Mouse (Mus musculus): ENCODE measurements around the gene Misp. TPM values are rescaled to one million over a fixed set of nuclear protein-coding genes. Genes with fewer than 3 reads are reported as not detected.
A peak's percentile ranks its signal among the peaks of the same experiment; 100 is the strongest.

Gene Misp
- polyA plus RNA-seq, 1 experiment from 2014 or later = 6.1 TPM

GRCm38 (mm10) chr10:79822372-79822771 lies 1.6 kb downstream of the Misp start:
- Histone ChIP-seq H3K4me2 (peak overlapping the region; percentile 47), H3K27me3 (ENCODE audit: insufficient read depth, low read length) (no peaks in the 10 kb centered on the region), H3K9me3 (ENCODE audit: low read depth, low read length) (no peaks in the 10 kb centered on the region), H3K36me3 (ENCODE audit: insufficient read depth) (peaks cover 27% of the 10 kb centered on the region), H3K27ac (ENCODE audit: low read depth) (0 out of 2 replicates have a peak overlapping the region, but pooled peaks have one; percentile 36), H3K9ac (peak overlapping the region; percentile 34), H3K4me1 (ENCODE audit: insufficient read depth) (no peaks in the 10 kb centered on the region), H3K4me3 (ENCODE audit: low read depth, low read length) (no peak overlapping the region; the same call in 1 of the 2 replicates)
- TF ChIP-seq CTCF (IDR thresholded peaks at IDR 0.05; ENCODE audit: low read depth) = no peak
- DNase-seq (peak; percentile 64), ATAC-seq (ENCODE audit: insufficient read depth) (peak; percentile 71)
- WGBS = 31% methylated on average over 17 of the region's 17 CpGs

DNA sequence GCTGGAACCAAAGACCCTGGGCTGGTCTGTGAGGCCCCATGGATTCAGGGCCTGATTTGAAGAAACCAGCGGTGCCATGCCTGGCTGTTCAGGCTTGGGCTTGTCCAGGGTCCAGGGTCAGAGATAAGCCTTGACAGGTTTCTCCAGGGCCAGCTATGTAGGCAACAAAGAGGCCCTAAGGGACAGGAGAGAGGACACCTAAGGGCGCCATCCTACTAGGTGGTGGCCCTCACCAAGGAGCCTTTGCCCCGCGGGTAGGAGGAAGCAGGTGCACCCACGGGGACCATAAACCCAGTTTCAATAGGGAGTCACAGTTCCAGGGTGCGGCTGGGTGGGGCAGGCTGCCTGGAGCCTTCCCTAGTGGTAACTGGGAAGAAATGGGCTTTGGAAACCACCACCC lies 2.2 kb downstream of the Misp start:
- no peak for DNase-seq

GRCm38 (mm10) chr10:79824413-79824812 lies 3.6 kb downstream of the Misp start:
- TF ChIP-seq CTCF (IDR thresholded peaks at IDR 0.05; ENCODE audit: low read depth) = no peak
- H3K9ac ChIP-seq = no peak overlapping the region
- H3K27me3 ChIP-seq (ENCODE audit: insufficient read depth, low read length) = no peaks in the 10 kb centered on the region
- DNase-seq (no peak), ATAC-seq (ENCODE audit: insufficient read depth) (no peak)
- H3K27ac ChIP-seq (ENCODE audit: low read depth) = no peak overlapping the region
- H3K9me3 ChIP-seq (ENCODE audit: low read depth, low read length) = no peaks in the 10 kb centered on the region
- H3K4me3 ChIP-seq (ENCODE audit: low read depth, low read length) = no peak overlapping the region
- no peak overlapping the region for H3K4me2 ChIP-seq
- H3K4me1 ChIP-seq (ENCODE audit: insufficient read depth) = no peaks in the 10 kb centered on the region
- 49% methylated on average over 6 of the region's 6 CpGs for WGBS
- H3K36me3 ChIP-seq (ENCODE audit: insufficient read depth) = peaks cover 11% of the 10 kb centered on the region

More for the DNA sequence above, 2.2 kb downstream of the Misp start:
- Histone ChIP-seq H3K4me2 (peak overlapping the region; percentile 47), H3K36me3 (ENCODE audit: insufficient read depth) (peaks cover 24% of the 10 kb centered on the region), H3K27ac (ENCODE audit: low read depth) (no peak overlapping the region), H3K9ac (no peak overlapping the region; the same call in 1 of the 2 replicates), H3K4me1 (ENCODE audit: insufficient read depth) (no peaks in the 10 kb centered on the region), H3K4me3 (ENCODE audit: low read depth, low read length) (no peak overlapping the region; the same call in 1 of the 2 replicates), H3K9me3 (ENCODE audit: low read depth, low read length) (no peaks in the 10 kb centered on the region), H3K27me3 (ENCODE audit: insufficient read depth, low read length) (no peaks in the 10 kb centered on the region)
- 72% methylated on average over 6 of the region's 6 CpGs for WGBS
- TF ChIP-seq CTCF (IDR thresholded peaks at IDR 0.05; ENCODE audit: low read depth) = no peak
- ATAC-seq (ENCODE audit: insufficient read depth) = no peak

DNA sequence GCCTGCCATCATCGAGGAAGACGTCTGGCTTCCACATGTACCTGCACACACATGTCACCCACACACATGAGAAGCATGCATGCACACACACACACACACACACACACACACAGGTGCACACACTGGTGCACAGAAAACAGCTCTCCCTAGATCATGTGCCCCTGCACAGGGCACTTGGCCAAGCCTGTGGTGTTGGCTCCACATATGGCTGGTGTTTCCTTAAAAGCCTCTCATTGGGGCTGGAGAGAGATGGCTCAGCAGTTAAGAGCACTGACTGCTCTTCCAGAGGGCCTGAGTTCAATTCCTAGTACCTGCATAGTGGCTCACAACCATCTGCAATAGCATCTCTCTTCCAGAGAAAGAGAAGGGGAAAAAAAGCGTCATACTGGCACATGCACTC lies 10.8 kb downstream of the Misp start:
- Histone ChIP-seq H3K9ac (no peak overlapping the region), H3K36me3 (ENCODE audit: insufficient read depth) (no peaks in the 10 kb centered on the region), H3K4me1 (ENCODE audit: insufficient read depth) (no peaks in the 10 kb centered on the region), H3K9me3 (ENCODE audit: low read depth, low read length) (no peaks in the 10 kb centered on the region), H3K4me3 (ENCODE audit: low read depth, low read length) (no peak overlapping the region), H3K27me3 (ENCODE audit: insufficient read depth, low read length) (no peaks in the 10 kb centered on the region), H3K4me2 (no peak overlapping the region), H3K27ac (ENCODE audit: low read depth) (no peak overlapping the region)
- ATAC-seq (ENCODE audit: insufficient read depth) = no peak
- WGBS = 81% methylated on average over 3 of the region's 3 CpGs
- TF ChIP-seq CTCF (IDR thresholded peaks at IDR 0.05; ENCODE audit: low read depth) = no peak
- no peak for DNase-seq

DNA sequence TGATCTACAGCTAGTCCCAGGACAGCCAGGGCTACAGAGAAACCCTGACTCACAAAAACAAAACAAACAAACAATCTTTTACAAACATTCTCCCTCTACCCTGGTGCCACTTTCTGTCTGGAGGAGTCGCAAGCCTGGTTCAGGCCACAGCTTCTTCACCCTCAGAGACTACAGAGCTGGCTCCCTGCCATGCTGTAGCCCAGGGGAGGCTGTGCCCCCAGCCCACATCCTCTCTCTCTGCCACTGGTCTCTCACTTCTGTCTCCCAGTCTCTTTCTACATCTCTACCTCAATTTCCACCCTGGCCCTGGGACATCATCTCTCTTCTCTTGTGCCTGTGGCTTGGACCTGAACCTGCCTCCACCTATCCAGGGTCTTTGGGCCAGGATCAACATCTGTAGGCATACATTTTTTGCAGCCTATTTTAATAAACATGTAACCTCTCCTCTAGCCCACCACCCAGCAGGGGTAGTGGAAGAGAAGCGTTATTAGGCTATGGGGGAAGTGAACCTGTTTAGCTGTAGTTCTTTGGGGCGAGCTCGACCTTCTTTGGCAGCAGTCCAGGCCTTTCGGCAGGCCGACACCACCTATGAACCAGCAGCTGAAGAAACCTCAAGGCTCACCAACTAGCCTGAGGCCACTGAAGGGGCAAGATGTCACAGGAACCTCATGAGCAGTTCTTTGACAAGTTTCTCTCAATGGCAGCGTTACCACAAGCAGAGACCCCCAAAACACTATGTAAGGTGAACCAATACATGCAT lies 11.4 kb downstream of the Misp start:
- no peaks in the 10 kb centered on the region for H3K4me1 ChIP-seq (ENCODE audit: insufficient read depth)
- H3K9ac ChIP-seq = no peak overlapping the region; the same call in 1 of the 2 replicates
- ATAC-seq (ENCODE audit: insufficient read depth) = no peak
- no peak overlapping the region for H3K4me3 ChIP-seq (ENCODE audit: low read depth, low read length)
- no peaks in the 10 kb centered on the region for H3K27me3 ChIP-seq (ENCODE audit: insufficient read depth, low read length)
- H3K36me3 ChIP-seq (ENCODE audit: insufficient read depth) = no peaks in the 10 kb centered on the region
- no peak for TF ChIP-seq CTCF (IDR thresholded peaks at IDR 0.05; ENCODE audit: low read depth)
- no peaks in the 10 kb centered on the region for H3K9me3 ChIP-seq (ENCODE audit: low read depth, low read length)
- no peak overlapping the region for H3K4me2 ChIP-seq
- WGBS = 57% methylated on average over 7 of the region's 7 CpGs
- H3K27ac ChIP-seq (ENCODE audit: low read depth) = no peak overlapping the region
- no peak for DNase-seq

GRCm38 (mm10) chr10:79832786-79833181 lies 12.0 kb downstream of the Misp start:
- DNase-seq (no peak), ATAC-seq (ENCODE audit: insufficient read depth) (no peak)
- no peaks in the 10 kb centered on the region for H3K36me3 ChIP-seq (ENCODE audit: insufficient read depth)
- H3K4me3 ChIP-seq (ENCODE audit: low read depth, low read length) = no peak overlapping the region
- H3K4me2 ChIP-seq = no peak overlapping the region
- no peaks in the 10 kb centered on the region for H3K9me3 ChIP-seq (ENCODE audit: low read depth, low read length)
- H3K4me1 ChIP-seq (ENCODE audit: insufficient read depth) = no peaks in the 10 kb centered on the region
- 65% methylated on average over 9 of the region's 9 CpGs for WGBS
- no peak overlapping the region for H3K27ac ChIP-seq (ENCODE audit: low read depth)
- H3K27me3 ChIP-seq (ENCODE audit: insufficient read depth, low read length) = no peaks in the 10 kb centered on the region
- H3K9ac ChIP-seq = no peak overlapping the region
- no peak for TF ChIP-seq CTCF (IDR thresholded peaks at IDR 0.05; ENCODE audit: low read depth)

DNA sequence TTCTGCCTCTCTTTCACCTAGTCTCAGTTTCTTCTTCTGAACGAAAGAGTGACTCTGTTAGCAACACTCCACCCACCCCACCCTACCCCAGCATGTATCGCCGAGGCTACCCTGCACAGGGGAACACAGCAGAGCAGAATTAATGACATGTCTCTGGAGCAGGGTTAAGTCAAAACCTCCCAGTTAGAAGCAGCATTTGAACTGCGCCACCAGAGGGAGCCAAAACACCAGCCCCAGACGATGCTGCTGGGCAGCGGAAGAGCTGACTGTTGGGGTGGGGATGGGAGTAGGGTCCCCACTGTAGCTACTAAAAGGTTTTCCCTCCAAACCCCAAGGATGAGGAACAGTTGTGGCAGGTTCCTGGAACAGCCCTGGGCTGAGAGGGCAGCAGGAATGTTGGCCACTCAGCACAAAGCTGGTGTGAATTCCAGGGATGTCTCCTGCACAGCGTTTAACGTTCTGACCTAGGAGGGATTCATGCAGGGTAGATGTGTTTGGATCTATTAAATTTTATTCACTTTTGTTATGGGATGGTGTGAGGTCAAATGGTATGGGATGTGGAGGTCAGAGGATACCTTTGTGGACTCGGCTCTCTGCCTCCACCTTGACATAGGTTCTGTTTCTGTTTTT lies 14.1 kb downstream of the Misp start:
- Histone ChIP-seq H3K9ac (no peak overlapping the region; the same call in 1 of the 2 replicates), H3K27ac (ENCODE audit: low read depth) (no peak overlapping the region), H3K36me3 (ENCODE audit: insufficient read depth) (no peaks in the 10 kb centered on the region), H3K4me1 (ENCODE audit: insufficient read depth) (no peaks in the 10 kb centered on the region), H3K4me3 (ENCODE audit: low read depth, low read length) (no peak overlapping the region), H3K27me3 (ENCODE audit: insufficient read depth, low read length) (no peaks in the 10 kb centered on the region), H3K4me2 (no peak overlapping the region), H3K9me3 (ENCODE audit: low read depth, low read length) (no peaks in the 10 kb centered on the region)
- 20% methylated on average over 9 of the region's 9 CpGs for WGBS
- peak; percentile 60 for ATAC-seq (ENCODE audit: insufficient read depth)
- peak; percentile 92 for DNase-seq
- peak; percentile 98 for TF ChIP-seq CTCF (IDR thresholded peaks at IDR 0.05; ENCODE audit: low read depth)

Data from lung, embryonic 14.5 days (tissue).